24 mouse cellular contexts compared by ENCODE assay signal in the genomic region with DNA sequence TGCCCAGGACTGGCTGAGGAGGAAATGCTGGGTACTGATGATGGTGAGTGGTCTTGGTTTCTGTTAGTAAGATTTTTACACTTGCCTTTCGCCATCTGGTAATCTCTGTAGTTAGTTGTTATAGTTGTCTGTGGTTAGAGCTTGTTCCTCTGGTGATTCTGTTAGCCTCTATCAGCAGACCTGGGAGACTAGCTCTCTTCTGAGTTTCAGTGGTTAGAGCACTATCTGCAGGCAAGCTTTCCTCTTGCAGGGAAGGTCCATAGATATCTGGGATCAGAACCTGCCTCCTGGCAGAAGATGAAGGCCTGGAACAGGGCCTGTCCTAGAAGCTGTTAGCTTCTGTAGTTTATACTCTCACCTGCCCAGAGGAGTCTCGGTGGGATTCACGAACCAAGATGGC. TPM values are rescaled to one million over a fixed set of nuclear protein-coding genes. Genes with fewer than 3 reads are reported as not detected.
DNase-seq lines count a peak whose midpoint lies in the region; TF ChIP-seq lines count a peak whose summit lies in the region.
"Not testable (repeated sequence)": the region's sequence is repeated elsewhere in the genome, so short reads cannot be mapped to it uniquely, and the experiment has no call there.
"Had no signal": no experiment of that assay in that cellular context is flagged by ENCODE, and none has a peak within 500 bp of the region (broad histone marks: within the 10 kb centered on the region; RNA-seq: fewer than 3 reads in every experiment).

No protein-coding gene starts in this region.

- DNase-seq in CD8-positive naive resting alpha-beta T cell, adult 2 months (ENCODE audit: low read depth in 2 of 2, low spot score in 2 of 2), result peak; percentile 0 to 2
- DNase-seq in frontal cortex, postnatal 10 days (ENCODE audit: low spot score in 2 of 2), result peak; percentile 2 to 3
- DNase-seq in gastrocnemius, postnatal 4 days (ENCODE audit: low spot score in 2 of 2), result peak; percentile 4 to 12
- peak; percentile 0 to 2 for DNase-seq in heart, postnatal 36 days
- peak; percentile 0 to 2 for DNase-seq in layer of hippocampus, adult 18-20 months (ENCODE audit: low spot score in 2 of 2)
- DNase-seq in lung, adult 2 months, result peak; percentile 1
- DNase-seq in spleen, postnatal 10 days (ENCODE audit: low spot score in 2 of 2), result peak; percentile 2 to 3
- DNase-seq in urinary bladder, adult 2 months (ENCODE audit: low spot score), result peak; percentile 14

- 83% methylated on average over 3 of the region's 3 CpGs for WGBS in lung, adult 2 months

- not testable (repeated sequence) for TF ChIP-seq POLR2A in lung, adult 2 months (IDR thresholded peaks at IDR 0.05; ENCODE audit: borderline replicate concordance, extremely low read depth, low read depth, low read length)

- H3K4me1 ChIP-seq in lung, adult 2 months (ENCODE audit: control insufficient read depth, insufficient read depth, low read length), result not testable (repeated sequence)

- TF ChIP-seq CTCF in lung, adult 2 months (IDR thresholded peaks at IDR 0.05; ENCODE audit: insufficient read depth, low read length), result not testable (repeated sequence)

- intact Hi-C loops in heart, postnatal 36 days (cut with DNase I), result not testable (repeated sequence)

- not testable (repeated sequence) for H3K4me3 ChIP-seq in lung, adult 2 months (replicated peaks; ENCODE audit: extremely low read depth, low read depth, low read length)

RNA-seq across cellular contexts. Expression of gene Gm7929, which starts 5.5 kb away (rescaled TPM):
- total RNA-seq in gastrocnemius, postnatal 4 days (2021), result not detected
- total RNA-seq in heart, postnatal 36 days (2021), result not detected
- total RNA-seq in layer of hippocampus, adult 18-20 months (2021), result not detected
- polyA plus RNA-seq in lung, adult 2 months (2012; rRNA removed), result not detected in 2 replicates
- not detected in 2 replicates for polyA plus RNA-seq in urinary bladder, adult 2 months (2012; rRNA removed)
- total RNA-seq: adrenal gland, postnatal 10 days; layer of hippocampus, adult 2 months; left cerebral cortex, postnatal 10 days; MEL; midbrain, postnatal 0 days had no signal
- polyA plus RNA-seq: brain, embryonic 14.5 days; CD4-positive, CD25-positive, alpha-beta regulatory T cell, adult 4 months; embryonic facial prominence, embryonic 10.5 days; forebrain, embryonic 13.5 days; heart, embryonic 13.5 days; hindbrain, embryonic 11.5 days; kidney, embryonic 15.5 days; limb, embryonic 15.5 days; liver, embryonic 16.5 days; midbrain, postnatal 0 days; neural tube, embryonic 11.5 days; testis, adult 2 months had no signal

RNA-seq across cellular contexts. Expression of gene Gm47189, which starts 16.3 kb away (rescaled TPM):
- not detected for total RNA-seq in gastrocnemius, postnatal 4 days (2021)
- not detected for total RNA-seq in heart, postnatal 36 days (2021)
- not detected for total RNA-seq in layer of hippocampus, adult 18-20 months (2021)
- not detected in 2 replicates for polyA plus RNA-seq in lung, adult 2 months (2012; rRNA removed)
- polyA plus RNA-seq in urinary bladder, adult 2 months (2012; rRNA removed), result not detected in 2 replicates
- total RNA-seq: adrenal gland, postnatal 10 days; layer of hippocampus, adult 2 months; left cerebral cortex, postnatal 10 days; MEL; midbrain, postnatal 0 days had no signal
- polyA plus RNA-seq: brain, embryonic 14.5 days; CD4-positive, CD25-positive, alpha-beta regulatory T cell, adult 4 months; embryonic facial prominence, embryonic 10.5 days; forebrain, embryonic 13.5 days; heart, embryonic 13.5 days; hindbrain, embryonic 11.5 days; kidney, embryonic 15.5 days; limb, embryonic 15.5 days; liver, embryonic 16.5 days; midbrain, postnatal 0 days; neural tube, embryonic 11.5 days had no signal

RNA-seq across cellular contexts. Expression of gene Gm8068, which starts 54.2 kb away (rescaled TPM):
- total RNA-seq in gastrocnemius, postnatal 4 days (2021), result not detected
- total RNA-seq in heart, postnatal 36 days (2021), result not detected
- total RNA-seq in layer of hippocampus, adult 18-20 months (2021), result not detected
- not detected in 2 replicates for polyA plus RNA-seq in lung, adult 2 months (2012; rRNA removed)
- not detected in 2 replicates for polyA plus RNA-seq in urinary bladder, adult 2 months (2012; rRNA removed)
- total RNA-seq: adrenal gland, postnatal 10 days; layer of hippocampus, adult 2 months; left cerebral cortex, postnatal 10 days; MEL; midbrain, postnatal 0 days had no signal
- polyA plus RNA-seq: brain, embryonic 14.5 days; CD4-positive, CD25-positive, alpha-beta regulatory T cell, adult 4 months; embryonic facial prominence, embryonic 10.5 days; forebrain, embryonic 13.5 days; heart, embryonic 13.5 days; hindbrain, embryonic 11.5 days; kidney, embryonic 15.5 days; limb, embryonic 15.5 days; liver, embryonic 16.5 days; midbrain, postnatal 0 days; neural tube, embryonic 11.5 days had no signal
